Mouse (Mus musculus) CH12.LX (cell line): ENCODE data around the gene Klhdc4. TPM values are rescaled to one million over a fixed set of nuclear protein-coding genes. Genes with fewer than 3 reads are reported as not detected.

Experiments
- DNase-seq: peaks from one replicate; pipeline ENCODE4 v3.0.0-alpha.2; 2013; ENCODE audit errors: extremely low read depth
- H3K27ac ChIP-seq: 2 replicates; pipeline ENCODE4 v1.5.1; 2012; ENCODE audit warnings: low read depth, mild to moderate bottlenecking, control low read depth, moderate library complexity; ENCODE audit not compliant: insufficient read depth
- H3K27me3 ChIP-seq: replicated peaks from 2 replicates; pipeline ENCODE3; 2012; ENCODE audit warnings: inconsistent platforms
- H3K36me3 ChIP-seq, 2 experiments: replicated peaks in 1 of 2; 2 replicates each; pipeline versions ENCODE3 to v1.6.1; 2012; ENCODE audit warnings: inconsistent platforms in 1 of 2, low read length in 1 of 2, mild to moderate bottlenecking in 1 of 2, mixed read lengths in 1 of 2, moderate library complexity in 1 of 2; ENCODE audit not compliant: control insufficient read depth in 1 of 2, insufficient read depth in 1 of 2
- H3K4me1 ChIP-seq, 2 experiments: 2 replicates each; pipeline ENCODE4 v1.6.1; 2012; ENCODE audit warnings: inconsistent platforms in 1 of 2, moderate library complexity in 1 of 2; ENCODE audit not compliant: insufficient read depth in 2 of 2, control insufficient read depth in 1 of 2
- H3K4me2 ChIP-seq: 2 replicates; pipeline ENCODE4 v1.6.1; 2012; ENCODE audit warnings: low read depth, mild to moderate bottlenecking, control low read depth; ENCODE audit not compliant: poor library complexity, insufficient read depth, severe bottlenecking
- H3K4me3 ChIP-seq, 3 experiments: fragments of 150-350 bp in 1 of 3; sonication (generic) in 1 of 3; replicated peaks in 1 of 3; 2 replicates each; pipeline versions ENCODE3 to v1.5.1; 2011 to 2012; ENCODE audit warnings: low read depth in 2 of 3, low read length in 2 of 3, mild to moderate bottlenecking in 2 of 3, moderate library complexity in 2 of 3, control low read depth in 1 of 3, improper control_type of control experiment in 1 of 3, inconsistent platforms in 1 of 3, mixed read lengths in 1 of 3; ENCODE audit not compliant: poor library complexity in 1 of 3
- H3K79me2 ChIP-seq: replicated peaks from 2 replicates; pipeline ENCODE4 v1.6.1; 2012; ENCODE audit warnings: mild to moderate bottlenecking, moderate library complexity; ENCODE audit not compliant: control insufficient read depth, poor library complexity, insufficient read depth, severe bottlenecking; ENCODE audit errors: extremely low read depth
- H3K9ac ChIP-seq: 2 replicates; pipeline ENCODE4 v1.6.1; 2012; ENCODE audit warnings: low read depth, mild to moderate bottlenecking, control low read depth, moderate library complexity; ENCODE audit not compliant: insufficient read depth
- H3K9me3 ChIP-seq: replicated peaks from 2 replicates; pipeline ENCODE3; 2012; ENCODE audit warnings: low read length, inconsistent platforms, mixed read lengths
- BHLHE40 ChIP-seq: IDR thresholded peaks from 2 replicates; pipeline ENCODE4 v1.6.1; 2011; ENCODE audit warnings: mild to moderate bottlenecking, low read depth, low read length, improper control_type of control experiment
- CHD1 ChIP-seq: IDR thresholded peaks from 2 replicates; pipeline ENCODE4 v1.6.1; 2012; ENCODE audit warnings: low read depth, low read length, improper control_type of control experiment, inconsistent platforms
- CHD2 ChIP-seq: IDR thresholded peaks from 2 replicates; pipeline ENCODE4 v1.6.1; 2011; ENCODE audit warnings: low read length, improper control_type of control experiment
- CTCF ChIP-seq, 2 experiments: IDR thresholded peaks in 1 of 2; conservative IDR thresholded peaks in 1 of 2; 2 replicates each; pipeline ENCODE4 v1.5.1; 2011 to 2012; ENCODE audit warnings: low read depth in 2 of 2, low read length in 2 of 2, improper control_type of control experiment in 1 of 2, inconsistent platforms in 1 of 2, mild to moderate bottlenecking in 1 of 2, moderate library complexity in 1 of 2
- E2F4 ChIP-seq: IDR thresholded peaks from 2 replicates; pipeline ENCODE4 v1.6.1; 2011; ENCODE audit warnings: low read depth, low read length, improper control_type of control experiment; ENCODE audit not compliant: insufficient replicate concordance
- ETS1 ChIP-seq: conservative IDR thresholded peaks from 2 replicates; pipeline ENCODE4 v1.6.1; 2012; ENCODE audit warnings: low read depth, mild to moderate bottlenecking, inconsistent platforms, low read length, improper control_type of control experiment, moderate library complexity
- JUN ChIP-seq: IDR thresholded peaks from 2 replicates; pipeline ENCODE4 v1.6.1; 2011; ENCODE audit warnings: low read depth, mild to moderate bottlenecking, low read length, improper control_type of control experiment, moderate library complexity; ENCODE audit not compliant: insufficient read depth
- MAFK ChIP-seq: IDR thresholded peaks from 2 replicates; pipeline ENCODE4 v1.6.1; 2011; ENCODE audit warnings: low read length, improper control_type of control experiment; ENCODE audit not compliant: insufficient replicate concordance
- MYC ChIP-seq: IDR thresholded peaks from 2 replicates; pipeline ENCODE4 v1.6.1; 2011; ENCODE audit warnings: low read depth, mild to moderate bottlenecking, improper control_type of control experiment, low read length
- NELFE ChIP-seq: IDR thresholded peaks from 2 replicates; pipeline ENCODE4 v1.6.1; 2011; ENCODE audit warnings: low read depth, low read length, improper control_type of control experiment
- PAX5 ChIP-seq: IDR thresholded peaks from 2 replicates; pipeline ENCODE4 v1.6.1; 2012; ENCODE audit warnings: low read length, inconsistent platforms, mixed read lengths
- POLR2A ChIP-seq: IDR thresholded peaks from 2 replicates; pipeline ENCODE4 v1.6.1; 2011; ENCODE audit warnings: low read depth, mild to moderate bottlenecking, improper control_type of control experiment, low read length
- POLR2AphosphoS2 ChIP-seq: IDR thresholded peaks from 2 replicates; pipeline ENCODE4 v1.6.1; 2011; ENCODE audit warnings: low read depth, low read length, improper control_type of control experiment
- RAD21 ChIP-seq: IDR thresholded peaks from 2 replicates; pipeline ENCODE4 v1.6.1; 2011; ENCODE audit warnings: low read depth, mild to moderate bottlenecking, low read length, improper control_type of control experiment, moderate library complexity
- SIN3A ChIP-seq: IDR thresholded peaks from 2 replicates; pipeline ENCODE4 v1.6.1; 2012; ENCODE audit warnings: low read length, improper control_type of control experiment, inconsistent platforms
- SMC3 ChIP-seq: IDR thresholded peaks from 2 replicates; pipeline ENCODE4 v1.6.1; 2011; ENCODE audit warnings: low read depth, low read length, improper control_type of control experiment
- UBTF ChIP-seq: IDR thresholded peaks from 2 replicates; pipeline ENCODE4 v1.6.1; 2012; ENCODE audit warnings: low read depth, mild to moderate bottlenecking, inconsistent platforms, low read length, improper control_type of control experiment, moderate library complexity
- ZC3H11A ChIP-seq: IDR thresholded peaks from 2 replicates; pipeline ENCODE4 v1.6.1; 2012; ENCODE audit warnings: low read depth, mild to moderate bottlenecking, inconsistent platforms, low read length, improper control_type of control experiment
- ZMIZ1 ChIP-seq: IDR thresholded peaks from 2 replicates; pipeline ENCODE4 v1.6.1; 2012; ENCODE audit warnings: low read depth, mild to moderate bottlenecking, inconsistent platforms, low read length, improper control_type of control experiment
- ZNF384 ChIP-seq: IDR thresholded peaks from 2 replicates; pipeline ENCODE4 v1.6.1; 2012; ENCODE audit warnings: low read depth, low read length, improper control_type of control experiment, inconsistent platforms
- dilution Hi-C: fragments of 300-500 bp; cut with MboI; formaldehyde crosslinking; loops from 2 replicates; pipeline ENCODE4 v1.14.3; 2020; ENCODE audit warnings: low sequenced_read_pairs; ENCODE audit not compliant: extremely low pct_unique_long_range_greater_than_20kb, extremely low pct_ligation_motif_present
- in situ Hi-C: fragments of 300-500 bp; cut with MboI; formaldehyde crosslinking; loops from 3 replicates; pipeline ENCODE4 v1.14.3; 2019; ENCODE audit warnings: low sequenced_read_pairs, low pct_ligation_motif_present, low pct_unique_long_range_greater_than_20kb, mixed read lengths
- polyA plus RNA-seq: library from polyadenylated mRNA; unstranded; fragments of >175 nt; gene quantifications from 2 replicates; pipeline ENCODE4 v1.2.1, GENCODE M21; 2012; ENCODE audit warnings: low read depth; ENCODE audit not compliant: insufficient read length
- total RNA-seq, 2 experiments: library from RNA; depleted of rRNA; stranded (reverse); fragments of 300-350 nt in 1 of 2; fragments of >200 nt in 1 of 2; gene quantifications; 2 replicates each; pipeline ENCODE4 v1.2.3; 2012 to 2014

Gene Klhdc4
- total and polyA plus RNA-seq, 3 experiments: 35.5 to 54.3 (median 51.5) TPM

DNA sequence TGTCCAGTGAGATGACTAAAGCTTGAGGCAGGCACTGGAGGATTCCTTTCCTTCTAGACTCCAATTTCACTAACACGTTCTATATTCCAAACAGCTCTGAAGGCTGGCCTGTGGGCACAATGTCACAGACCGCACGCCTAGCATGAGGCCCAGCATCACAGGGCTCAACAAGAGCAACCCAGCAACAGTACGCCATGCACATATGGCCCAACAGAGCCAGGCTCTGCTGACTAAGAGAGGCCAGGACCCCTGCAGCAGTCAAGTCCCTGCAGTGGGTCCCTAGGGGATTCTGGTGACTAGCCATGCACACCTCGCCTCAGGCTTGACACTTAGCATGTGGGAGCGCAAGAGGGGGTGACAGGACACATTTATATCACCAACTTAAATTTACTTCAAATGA lies 8.5 kb downstream of the Klhdc4 start:
- Histone ChIP-seq H3K27me3 (no peaks in the 10 kb centered on the region), H3K9ac (no peak overlapping the region), H3K27ac (no peak overlapping the region), H3K4me3 (no peak overlapping the region), H3K4me2 (no peak overlapping the region), H3K4me1 (peaks cover 8 to 23% of the 10 kb centered on the region in 2 experiments), H3K36me3 (peaks cover 36 to 54% of the 10 kb centered on the region in 2 experiments), H3K79me2 (peaks cover 19% of the 10 kb centered on the region), H3K9me3 (no peaks in the 10 kb centered on the region)
- TF ChIP-seq NELFE (no peak), POLR2A (no peak), SIN3A (no peak), SMC3 (no peak), BHLHE40 (no peak), CHD2 (no peak), UBTF (no peak), CHD1 (no peak), JUN (no peak), ZNF384 (no peak), MAFK (no peak), E2F4 (no peak), ETS1 (no peak), MYC (no peak), ZC3H11A (no peak), POLR2AphosphoS2 (no peak), ZMIZ1 (no peak)
- no peak for DNase-seq
- in situ Hi-C loops: no loop called here
- dilution Hi-C loops: no loop called here

GRCm38 (mm10) chr8:121818226-121818625 lies 11.1 kb downstream of the Klhdc4 start:
- TF ChIP-seq RAD21 (peak; percentile 1), PAX5 (no peak), CTCF (conservative IDR thresholded peaks at IDR 0.05 in 1 of 2, IDR thresholded peaks at IDR 0.05 in 1 of 2; ENCODE audit: low read depth in 2 of 2, low read length in 2 of 2) (peak in 1 of 2 experiments; percentile 42; a peak in 2 of 4 replicates)
- Histone ChIP-seq H3K4me1 (peaks cover 8 to 23% of the 10 kb centered on the region in 2 experiments), H3K36me3 (peaks cover 53 to 79% of the 10 kb centered on the region in 2 experiments), H3K4me3 (no peak overlapping the region), H3K9ac (no peak overlapping the region), H3K79me2 (peaks cover 18% of the 10 kb centered on the region), H3K27ac (no peak overlapping the region), H3K4me2 (no peak overlapping the region), H3K27me3 (no peaks in the 10 kb centered on the region), H3K9me3 (no peaks in the 10 kb centered on the region)
- in situ Hi-C loops (no loop called here), dilution Hi-C loops (no loop called here)
- no peak for DNase-seq
